Mouse (Mus musculus) ES-Bruce4 (cell line): ENCODE data around the gene Nup205. TPM values are rescaled to one million over a fixed set of nuclear protein-coding genes. Genes with fewer than 3 reads are reported as not detected.
"Not testable (repeated sequence)": the region's sequence is repeated elsewhere in the genome, so short reads cannot be mapped to it uniquely, and the experiment has no call there.

Experiments used
- H3K27ac ChIP-seq: 2 replicates; pipeline ENCODE4 v1.5.1; 2012; ENCODE audit warnings: low read length, inconsistent platforms; ENCODE audit not compliant: insufficient read depth
- H3K27me3 ChIP-seq: 2 replicates; pipeline ENCODE4 v1.6.1; 2012; ENCODE audit warnings: mild to moderate bottlenecking, low read length, inconsistent platforms; ENCODE audit not compliant: control insufficient read depth, poor library complexity, insufficient read depth, severe bottlenecking
- H3K36me3 ChIP-seq: 2 replicates; pipeline ENCODE4 v1.6.1; 2012; ENCODE audit warnings: inconsistent platforms, mild to moderate bottlenecking, low read length, moderate library complexity; ENCODE audit not compliant: control insufficient read depth, poor library complexity, insufficient read depth, severe bottlenecking
- H3K4me1 ChIP-seq: one replicate; pipeline ENCODE4 v1.8.1; 2011; ENCODE audit warnings: low read length; ENCODE audit not compliant: control insufficient read depth, insufficient read depth
- H3K4me3 ChIP-seq: 2 replicates; pipeline ENCODE4 v1.5.1; 2011; ENCODE audit warnings: low read depth, mild to moderate bottlenecking, low read length
- H3K9ac ChIP-seq: 2 replicates; pipeline ENCODE4 v1.6.1; 2012; ENCODE audit warnings: low read depth, mild to moderate bottlenecking, inconsistent platforms; ENCODE audit not compliant: poor library complexity, severe bottlenecking
- H3K9me3 ChIP-seq: replicated peaks from 2 replicates; pipeline ENCODE4 v1.6.1; 2012; ENCODE audit warnings: mild to moderate bottlenecking, low read length, inconsistent platforms; ENCODE audit not compliant: control insufficient read depth, poor library complexity, insufficient read depth, severe bottlenecking
- CTCF ChIP-seq: IDR thresholded peaks from one replicate; pipeline ENCODE4 v1.8.1; 2011; ENCODE audit warnings: low read depth, low read length
- EP300 ChIP-seq: IDR thresholded peaks from 2 replicates; pipeline ENCODE4 v1.6.1; 2011; ENCODE audit warnings: low read depth, low read length; ENCODE audit not compliant: insufficient read depth
- POLR2A ChIP-seq: IDR thresholded peaks from one replicate; pipeline ENCODE4 v1.8.1; 2011; ENCODE audit warnings: low read length; ENCODE audit not compliant: insufficient read depth
- polyA plus RNA-seq: library from polyadenylated mRNA; stranded (reverse); fragments of >200 nt; gene quantifications from 2 replicates; pipeline ENCODE4 v1.2.4, GENCODE M21; 2011; ENCODE audit warnings: low read depth; ENCODE audit not compliant: missing spikeins, insufficient read depth, insufficient read length

Nup205 gene
- polyA plus RNA-seq, 1 experiment = 151 TPM

DNA sequence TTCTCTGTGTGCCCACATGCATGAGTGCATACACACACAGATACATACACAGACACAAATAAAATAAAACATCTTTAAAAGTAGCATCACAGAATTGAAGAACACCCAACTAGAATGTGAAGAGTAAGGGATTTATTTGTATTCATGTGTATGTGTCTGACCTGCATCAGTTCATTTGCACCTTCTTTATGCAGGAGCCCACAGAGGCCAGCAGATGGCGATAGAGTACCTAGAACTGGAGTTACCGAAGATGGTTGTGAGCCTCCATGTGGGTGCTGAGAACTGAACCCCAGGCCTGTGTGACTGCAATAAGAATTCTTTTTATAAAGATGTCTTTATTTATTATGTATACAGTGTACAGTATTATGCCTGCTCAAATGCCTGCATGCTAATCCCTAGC is 31.7 kb upstream of the Nup205 start:
- Histone ChIP-seq H3K36me3 (no peaks in the 10 kb centered on the region), H3K4me1 (no peaks in the 10 kb centered on the region), H3K27me3 (no peaks in the 10 kb centered on the region; the same call in 1 of the 2 replicates), H3K9me3 (no peaks in the 10 kb centered on the region), H3K4me3 (no peak overlapping the region), H3K27ac (no peak overlapping the region), H3K9ac (no peak overlapping the region)
- TF ChIP-seq POLR2A (no peak), EP300 (no peak), CTCF (no peak)

GRCm38 (mm10) chr6:35147726-35148422 is 29.3 kb upstream of the Nup205 start:
- Histone ChIP-seq H3K9me3 (no peaks in the 10 kb centered on the region), H3K36me3 (no peaks in the 10 kb centered on the region), H3K9ac (no peak overlapping the region), H3K4me1 (no peaks in the 10 kb centered on the region), H3K4me3 (no peak overlapping the region), H3K27ac (no peak overlapping the region), H3K27me3 (no peaks in the 10 kb centered on the region; the same call in 1 of the 2 replicates)
- no peak for TF ChIP-seq EP300
- no peak for TF ChIP-seq POLR2A
- no peak for TF ChIP-seq CTCF

DNA sequence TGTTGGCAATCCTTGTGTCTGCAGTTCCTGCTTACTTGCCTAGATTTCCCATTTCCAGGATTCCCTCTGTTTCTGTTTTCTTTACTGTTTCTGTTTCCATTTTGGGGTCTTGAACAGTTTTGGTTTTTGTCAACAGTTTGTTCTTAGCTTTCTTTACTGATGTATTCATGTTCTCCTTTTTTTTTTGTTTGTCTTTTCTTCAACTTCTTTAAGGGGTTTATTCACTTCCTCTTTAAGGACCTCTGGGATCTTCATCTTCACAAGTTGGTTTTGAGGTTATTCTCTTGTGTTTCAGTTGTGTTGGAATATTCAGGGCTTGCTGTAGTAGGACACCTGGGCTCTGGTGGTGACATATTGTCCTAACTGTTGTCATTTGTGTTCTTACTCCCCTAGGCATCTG is 22.7 kb upstream of the Nup205 start:
- Histone ChIP-seq H3K9ac (no peak overlapping the region), H3K36me3 (no peaks in the 10 kb centered on the region; the same call in 1 of the 2 replicates), H3K9me3 (peaks cover 12% of the 10 kb centered on the region), H3K4me3 (no peak overlapping the region), H3K27ac (no peak overlapping the region), H3K4me1 (no peaks in the 10 kb centered on the region), H3K27me3 (no peaks in the 10 kb centered on the region)
- no peak for TF ChIP-seq EP300
- no peak for TF ChIP-seq CTCF
- TF ChIP-seq POLR2A = no peak

DNA sequence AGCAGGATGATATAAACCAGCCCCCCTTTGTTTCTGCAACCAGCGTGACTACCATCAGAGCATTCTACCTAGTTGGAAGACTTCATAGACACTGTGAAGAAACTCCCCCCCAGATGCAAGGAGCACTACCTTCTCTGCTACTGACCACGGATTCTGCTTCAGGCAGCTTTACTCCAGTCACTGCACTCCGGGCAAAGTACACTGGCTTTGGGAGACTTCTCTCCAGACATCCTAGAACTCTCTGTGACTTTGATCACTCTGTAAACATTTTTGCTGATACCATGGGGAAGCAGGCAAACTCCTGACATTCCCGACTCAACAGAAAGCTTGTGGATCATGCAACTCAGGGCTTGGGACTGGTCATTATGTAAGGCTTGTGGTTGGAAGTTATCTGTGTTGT is 8.0 kb upstream of the Nup205 start:
- no peak overlapping the region for H3K27ac ChIP-seq
- no peaks in the 10 kb centered on the region for H3K9me3 ChIP-seq
- no peak for TF ChIP-seq EP300
- TF ChIP-seq POLR2A = no peak
- no peak for TF ChIP-seq CTCF

GRCm38 (mm10) chr6:35172028-35172427 is 5.2 kb upstream of the Nup205 start:
- not testable (repeated sequence) for H3K36me3 ChIP-seq, H3K9ac ChIP-seq, H3K9me3 ChIP-seq, H3K27ac ChIP-seq, H3K4me1 ChIP-seq, H3K27me3 ChIP-seq, H3K4me3 ChIP-seq
- TF ChIP-seq CTCF = peak; percentile 6

More for the DNA sequence above, 8.0 kb upstream of the Nup205 start:
- Histone ChIP-seq H3K9ac (no peak overlapping the region), H3K36me3 (no peaks in the 10 kb centered on the region), H3K27me3 (no peaks in the 10 kb centered on the region; the same call in 1 of the 2 replicates), H3K4me1 (no peaks in the 10 kb centered on the region), H3K4me3 (no peak overlapping the region)

DNA sequence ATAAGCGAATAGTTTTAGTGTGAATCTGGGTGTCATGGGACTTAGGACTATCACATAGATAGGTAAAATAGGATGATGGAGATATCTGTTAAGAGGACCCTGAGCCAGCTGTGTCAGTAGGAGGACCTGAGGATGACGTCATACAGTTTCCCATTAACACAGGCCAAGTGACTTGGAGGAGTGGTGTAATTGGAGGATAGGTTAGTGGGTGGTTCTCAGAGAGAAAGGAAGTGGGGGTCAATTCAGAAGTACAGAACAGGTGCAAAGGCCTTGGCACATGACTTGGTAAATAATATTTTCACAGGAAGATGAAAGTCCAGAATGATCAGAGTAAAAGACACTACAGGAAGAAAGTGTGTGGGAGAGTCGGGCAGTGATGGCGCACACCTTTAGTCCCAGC is 4.0 kb upstream of the Nup205 start:
- Histone ChIP-seq H3K4me3 (no peak overlapping the region), H3K27ac (no peak overlapping the region), H3K36me3 (no peaks in the 10 kb centered on the region), H3K4me1 (no peaks in the 10 kb centered on the region), H3K9me3 (no peaks in the 10 kb centered on the region), H3K9ac (no peak overlapping the region), H3K27me3 (no peaks in the 10 kb centered on the region; the same call in 1 of the 2 replicates)
- no peak for TF ChIP-seq CTCF
